Mouse (Mus musculus): ENCODE results near the gene Gm5105.

GRCm38 (mm10) chr3:138056976-138057375, 10.2 kb downstream of the Gm5105 start:
- TF ChIP-seq CTCF (IDR thresholded peaks at IDR 0.05; ENCODE audit: extremely low read depth, insufficient read length, insufficient replicate concordance, low read depth, low read length) (no peak), POLR2A (IDR thresholded peaks at IDR 0.05; ENCODE audit: low read depth, low read length) (no peak)

Measured in small intestine, adult 2 months (tissue).